Mouse (Mus musculus) embryonic facial prominence, embryonic 12.5 days (tissue): ENCODE data around the gene Arid1b. TPM values are rescaled to one million over a fixed set of nuclear protein-coding genes. Genes with fewer than 3 reads are reported as not detected.

Experiments
- ATAC-seq: fragments of 200-750 bp; cut with Nextera tagmentation; 2 replicates; pipeline ENCODE4 v1.8.0; 2017; ENCODE audit not compliant: insufficient number of reproducible peaks, insufficient read depth, low FRiP score, low TSS enrichment
- H3K27ac ChIP-seq: fragments of 300-500 bp; sonication (generic); 2 replicates; pipeline ENCODE4 v1.5.1; 2016; ENCODE audit warnings: mild to moderate bottlenecking
- H3K27me3 ChIP-seq: fragments of 300-500 bp; sonication (generic); 2 replicates; pipeline ENCODE4 v1.6.1; 2016; ENCODE audit warnings: mild to moderate bottlenecking, moderate library complexity
- H3K36me3 ChIP-seq: fragments of 300-500 bp; sonication (generic); 2 replicates; pipeline ENCODE4 v1.6.1; 2016; ENCODE audit warnings: mild to moderate bottlenecking
- H3K4me1 ChIP-seq: fragments of 300-500 bp; sonication (generic); 2 replicates; pipeline ENCODE4 v1.6.1; 2016
- H3K4me2 ChIP-seq: fragments of 300-500 bp; sonication (generic); replicated peaks from 2 replicates; pipeline ENCODE4 v1.6.1; 2016; ENCODE audit warnings: mild to moderate bottlenecking, moderate library complexity
- H3K4me3 ChIP-seq: fragments of 300-500 bp; sonication (generic); 2 replicates; pipeline ENCODE4 v1.5.1; 2016; ENCODE audit warnings: mild to moderate bottlenecking
- H3K9ac ChIP-seq: fragments of 300-500 bp; sonication (generic); 2 replicates; pipeline ENCODE4 v1.6.1; 2016; ENCODE audit warnings: mild to moderate bottlenecking, moderate library complexity
- H3K9me3 ChIP-seq: fragments of 300-500 bp; sonication (generic); 2 replicates; pipeline ENCODE4 v1.6.1; 2016; ENCODE audit warnings: mild to moderate bottlenecking, moderate library complexity
- WGBS: fragments of 180-500 bp; shearing (Covaris S2); methylation state at CpG from one replicate; pipeline ENCODE4 v1.1.7; 2016; 5-methylcytosine and 5-hydroxymethylcytosine counted together
- polyA plus RNA-seq: library from polyadenylated mRNA; unstranded; fragments of >200 nt; fragmentation: Nextera tagmentation; extraction: Ambion mirVana; gene quantifications from 2 replicates; pipeline ENCODE4 v1.2.1, GENCODE M21; 2016

Arid1b gene
- polyA plus RNA-seq, 1 experiment from 2014 or later, result 18.5 TPM

GRCm38 (mm10) chr17:5224932-5225331 lies 230.8 kb downstream of the Arid1b start:
- Histone ChIP-seq H3K4me3 (no peak overlapping the region), H3K27me3 (no peaks in the 10 kb centered on the region), H3K4me2 (no peak overlapping the region), H3K9ac (no peak overlapping the region), H3K36me3 (no peaks in the 10 kb centered on the region), H3K4me1 (peaks cover 47% of the 10 kb centered on the region), H3K9me3 (no peaks in the 10 kb centered on the region), H3K27ac (no peak overlapping the region)
- ATAC-seq, result no peak
- 84% methylated on average over 4 of the region's 4 CpGs for WGBS

GRCm38 (mm10) chr17:5227136-5227535 lies 233.0 kb downstream of the Arid1b start:
- Histone ChIP-seq H3K4me1 (peaks cover 43% of the 10 kb centered on the region), H3K9me3 (no peaks in the 10 kb centered on the region), H3K27ac (no peak overlapping the region), H3K27me3 (no peaks in the 10 kb centered on the region), H3K36me3 (no peaks in the 10 kb centered on the region), H3K4me3 (no peak overlapping the region), H3K9ac (no peak overlapping the region), H3K4me2 (no peak overlapping the region)
- WGBS, result 59% methylated on average over 6 of the region's 6 CpGs
- no peak for ATAC-seq

DNA sequence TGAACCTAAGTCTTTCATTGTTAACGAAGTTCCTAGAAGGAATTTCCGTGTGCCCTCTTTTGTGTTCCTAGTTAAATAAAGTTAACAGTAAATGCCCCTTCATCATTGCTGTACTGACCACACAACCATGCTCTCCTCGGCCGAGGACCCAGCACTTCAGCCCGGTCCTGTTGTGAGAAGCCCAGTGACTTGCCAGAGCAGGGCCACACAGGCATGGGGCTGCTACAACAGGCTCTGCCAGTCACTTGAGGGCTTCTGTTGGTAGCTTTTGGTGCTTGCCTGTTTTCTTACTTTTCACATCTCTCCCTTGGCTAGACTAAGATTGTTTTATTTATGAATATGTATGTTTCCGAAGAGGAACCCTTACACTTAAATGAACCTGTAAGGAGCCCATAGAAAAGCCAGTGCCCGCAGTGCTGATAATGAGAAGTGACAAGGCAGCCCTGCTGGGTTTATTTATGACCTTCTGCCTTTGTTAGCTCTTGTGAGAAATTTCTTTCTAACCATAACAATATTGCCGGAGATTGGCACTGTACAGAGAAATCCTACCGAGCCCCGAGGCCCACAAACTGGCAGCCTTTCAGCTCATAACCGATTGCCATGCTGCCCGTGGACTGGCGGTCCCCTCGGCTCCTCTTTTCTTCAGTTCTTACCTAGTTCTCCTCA lies 234.0 kb downstream of the Arid1b start:
- 73% methylated on average over 14 of the region's 14 CpGs for WGBS
- no peak overlapping the region for H3K27ac ChIP-seq
- H3K36me3 ChIP-seq, result no peaks in the 10 kb centered on the region
- no peak overlapping the region for H3K4me3 ChIP-seq
- peaks cover 52% of the 10 kb centered on the region for H3K4me1 ChIP-seq
- ATAC-seq, result no peak
- H3K9me3 ChIP-seq, result no peaks in the 10 kb centered on the region
- no peak overlapping the region for H3K9ac ChIP-seq
- no peaks in the 10 kb centered on the region for H3K27me3 ChIP-seq
- H3K4me2 ChIP-seq, result no peak overlapping the region

- H3K9me3 ChIP-seq, result no peaks in the 10 kb centered on the region
- no peaks in the 10 kb centered on the region for H3K27me3 ChIP-seq
- no peaks in the 10 kb centered on the region for H3K36me3 ChIP-seq
- no peak for ATAC-seq
- peaks cover 57% of the 10 kb centered on the region for H3K4me1 ChIP-seq
- no peak overlapping the region for H3K4me2 ChIP-seq
- H3K9ac ChIP-seq, result no peak overlapping the region
- H3K4me3 ChIP-seq, result no peak overlapping the region
- no peak overlapping the region for H3K27ac ChIP-seq
- WGBS, result 77% methylated on average over 6 of the region's 6 CpGs
These were observed 234.6 kb downstream of the Arid1b start for GRCm38 (mm10) chr17:5228616-5229250.

- Histone ChIP-seq H3K4me1 (peaks cover 70% of the 10 kb centered on the region), H3K4me2 (no peak overlapping the region), H3K27me3 (no peaks in the 10 kb centered on the region), H3K9ac (no peak overlapping the region), H3K9me3 (no peaks in the 10 kb centered on the region), H3K36me3 (no peaks in the 10 kb centered on the region), H3K4me3 (no peak overlapping the region), H3K27ac (no peak overlapping the region)
- 71% methylated on average over 7 of the region's 7 CpGs for WGBS
- ATAC-seq, result no peak
These were observed 235.9 kb downstream of the Arid1b start for GRCm38 (mm10) chr17:5230063-5230462.

GRCm38 (mm10) chr17:5232180-5232579 lies 238.0 kb downstream of the Arid1b start:
- Histone ChIP-seq H3K9me3 (no peaks in the 10 kb centered on the region), H3K27me3 (no peaks in the 10 kb centered on the region), H3K4me3 (no peak overlapping the region), H3K36me3 (no peaks in the 10 kb centered on the region), H3K4me1 (peaks cover 67% of the 10 kb centered on the region), H3K9ac (no peak overlapping the region), H3K27ac (no peak overlapping the region), H3K4me2 (no peak overlapping the region)
- 58% methylated on average over 2 of the region's 2 CpGs for WGBS
- no peak for ATAC-seq

DNA sequence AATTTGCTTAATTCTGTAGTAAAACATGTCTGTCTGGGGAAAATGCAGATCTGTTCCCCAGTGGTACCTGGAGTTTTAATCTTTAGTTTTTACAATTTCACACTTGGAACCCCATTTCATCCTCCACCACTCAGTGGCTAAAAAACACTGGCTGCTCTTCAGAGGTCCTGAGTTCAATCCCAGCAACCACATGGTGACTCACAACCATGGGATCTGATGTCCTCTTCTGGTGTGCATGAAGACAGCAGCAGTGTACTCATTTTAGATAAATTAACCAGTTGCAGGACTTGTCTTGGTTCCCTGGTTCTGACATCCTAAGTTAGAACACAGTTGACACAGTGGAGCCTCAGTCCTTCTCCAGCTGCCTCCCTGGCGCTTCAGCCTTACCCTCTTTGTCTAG lies 239.9 kb downstream of the Arid1b start:
- no peaks in the 10 kb centered on the region for H3K9me3 ChIP-seq
- no peaks in the 10 kb centered on the region for H3K27me3 ChIP-seq
- no peak overlapping the region for H3K4me3 ChIP-seq
- ATAC-seq, result no peak
- H3K27ac ChIP-seq, result no peak overlapping the region
- H3K36me3 ChIP-seq, result no peaks in the 10 kb centered on the region
- no peak overlapping the region for H3K9ac ChIP-seq
- 95% methylated on average over 1 of the region's 1 CpGs for WGBS
- H3K4me1 ChIP-seq, result peaks cover 67% of the 10 kb centered on the region
- no peak overlapping the region for H3K4me2 ChIP-seq

- Histone ChIP-seq H3K4me2 (no peak overlapping the region), H3K27me3 (no peaks in the 10 kb centered on the region), H3K4me3 (no peak overlapping the region), H3K4me1 (peaks cover 66% of the 10 kb centered on the region), H3K9ac (no peak overlapping the region), H3K27ac (no peak overlapping the region), H3K9me3 (no peaks in the 10 kb centered on the region), H3K36me3 (no peaks in the 10 kb centered on the region)
- 42% methylated on average over 9 of the region's 9 CpGs for WGBS
- no peak for ATAC-seq
These were observed 240.9 kb downstream of the Arid1b start for GRCm38 (mm10) chr17:5235057-5235456.

GRCm38 (mm10) chr17:5237765-5238164 lies 243.6 kb downstream of the Arid1b start:
- Histone ChIP-seq H3K9me3 (no peaks in the 10 kb centered on the region), H3K4me2 (no peak overlapping the region), H3K27me3 (no peaks in the 10 kb centered on the region), H3K36me3 (no peaks in the 10 kb centered on the region), H3K9ac (no peak overlapping the region), H3K4me1 (peaks cover 47% of the 10 kb centered on the region), H3K4me3 (no peak overlapping the region), H3K27ac (no peak overlapping the region)
- no peak for ATAC-seq
- 61% methylated on average over 3 of the region's 3 CpGs for WGBS

- H3K4me3 ChIP-seq, result no peak overlapping the region
- no peak overlapping the region for H3K4me2 ChIP-seq
- no peaks in the 10 kb centered on the region for H3K9me3 ChIP-seq
- 0 out of 2 replicates have a peak, but pooled peaks have one; percentile 41 for ATAC-seq
- H3K27me3 ChIP-seq, result no peaks in the 10 kb centered on the region
- peaks cover 40% of the 10 kb centered on the region for H3K4me1 ChIP-seq
- H3K9ac ChIP-seq, result no peak overlapping the region
- no peak overlapping the region for H3K27ac ChIP-seq
- WGBS, result 77% methylated on average over 16 of the region's 16 CpGs
- peaks cover 4% of the 10 kb centered on the region; the same call in 1 of the 2 replicates for H3K36me3 ChIP-seq
These were observed 244.5 kb downstream of the Arid1b start for GRCm38 (mm10) chr17:5238387-5239245.

DNA sequence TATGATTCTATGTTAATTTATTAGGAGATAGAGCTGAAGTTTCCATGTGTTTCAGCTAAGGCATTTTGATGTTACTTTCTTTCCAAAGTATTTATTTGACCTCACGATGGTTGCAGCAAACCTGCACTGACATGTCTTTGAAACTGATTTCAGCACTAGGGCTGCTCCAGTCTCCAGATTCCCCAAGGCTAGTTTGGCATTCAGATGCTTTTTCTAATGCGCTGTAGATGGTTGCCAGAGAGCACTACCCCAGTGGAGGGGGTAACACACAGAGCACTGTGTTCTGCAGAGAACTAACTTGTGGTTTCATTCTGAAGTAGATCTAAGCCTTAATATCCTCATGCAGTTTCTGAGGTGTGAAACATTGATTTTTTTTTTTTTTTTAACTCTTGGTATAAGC lies 250.4 kb downstream of the Arid1b start:
- peaks cover 4% of the 10 kb centered on the region; the same call in 1 of the 2 replicates for H3K36me3 ChIP-seq
- no peak overlapping the region for H3K4me2 ChIP-seq
- H3K9me3 ChIP-seq, result no peaks in the 10 kb centered on the region
- H3K4me3 ChIP-seq, result no peak overlapping the region
- H3K27ac ChIP-seq, result no peak overlapping the region
- ATAC-seq, result no peak
- peaks cover 17% of the 10 kb centered on the region for H3K4me1 ChIP-seq
- H3K27me3 ChIP-seq, result no peaks in the 10 kb centered on the region
- no peak overlapping the region for H3K9ac ChIP-seq
- 78% methylated on average over 2 of the region's 2 CpGs for WGBS
